Mouse (Mus musculus) embryo, embryonic 9.5 days (tissue): Measurements from ENCODE around the gene Immp2l.
A peak's percentile ranks its signal among the peaks of the same experiment; 100 is the strongest.

Source experiments
- DNase-seq: peaks from one replicate; pipeline ENCODE4 v3.0.0-alpha.2; 2017; ENCODE audit errors: extremely low spot score

Immp2l gene

GRCm38 (mm10) chr12:41314811-41315461 lies 291.0 kb downstream of the Immp2l start:
- peak; percentile 59 for DNase-seq

- no peak for DNase-seq
Measured at GRCm38 (mm10) chr12:41315871-41316270, 292.0 kb downstream of the Immp2l start.

- no peak for DNase-seq
Measured at GRCm38 (mm10) chr12:41316426-41316825, 292.5 kb downstream of the Immp2l start.

- DNase-seq, result no peak
Measured at GRCm38 (mm10) chr12:41317431-41317830, 293.5 kb downstream of the Immp2l start.

GRCm38 (mm10) chr12:41322018-41322417 lies 298.1 kb downstream of the Immp2l start:
- DNase-seq, result no peak

- no peak for DNase-seq
Measured at GRCm38 (mm10) chr12:41324418-41324817, 300.5 kb downstream of the Immp2l start.

GRCm38 (mm10) chr12:41325756-41326155 lies 301.9 kb downstream of the Immp2l start:
- no peak for DNase-seq

- no peak for DNase-seq
Measured at GRCm38 (mm10) chr12:41330988-41331671, 307.2 kb downstream of the Immp2l start.

GRCm38 (mm10) chr12:41345621-41346020 lies 321.7 kb downstream of the Immp2l start:
- DNase-seq, result no peak

- DNase-seq, result no peak
Measured at GRCm38 (mm10) chr12:41347494-41347893, 323.6 kb downstream of the Immp2l start.

- no peak for DNase-seq
Measured at GRCm38 (mm10) chr12:41349386-41349785, 325.5 kb downstream of the Immp2l start.

- DNase-seq, result no peak
Measured at GRCm38 (mm10) chr12:41349814-41350213, 325.9 kb downstream of the Immp2l start.

GRCm38 (mm10) chr12:41351275-41351674 lies 327.4 kb downstream of the Immp2l start:
- no peak for DNase-seq

- DNase-seq, result no peak
Measured at GRCm38 (mm10) chr12:41354857-41355256, 331.0 kb downstream of the Immp2l start.

- no peak for DNase-seq
Measured at GRCm38 (mm10) chr12:41356040-41356439, 332.1 kb downstream of the Immp2l start.

GRCm38 (mm10) chr12:41386685-41387084 lies 362.8 kb downstream of the Immp2l start:
- no peak for DNase-seq

- DNase-seq, result no peak
Measured at GRCm38 (mm10) chr12:41394231-41394630, 370.3 kb downstream of the Immp2l start.

GRCm38 (mm10) chr12:41401136-41401535 lies 377.2 kb downstream of the Immp2l start:
- DNase-seq, result no peak

- no peak for DNase-seq
Measured at GRCm38 (mm10) chr12:41401923-41402322, 378.0 kb downstream of the Immp2l start.

GRCm38 (mm10) chr12:41409431-41409830 lies 385.5 kb downstream of the Immp2l start:
- no peak for DNase-seq

GRCm38 (mm10) chr12:41416635-41417034 lies 392.7 kb downstream of the Immp2l start:
- no peak for DNase-seq

GRCm38 (mm10) chr12:41417099-41417498 lies 393.2 kb downstream of the Immp2l start:
- no peak for DNase-seq

- DNase-seq, result no peak
Measured at GRCm38 (mm10) chr12:41417961-41418360, 394.1 kb downstream of the Immp2l start.
